Mouse (Mus musculus): ENCODE data around the gene Pld2.

Gene Pld2

GRCm38 (mm10) chr11:70539877-70540587 lies at the start of gene Pld2:
Gene Pld2 (plus strand): TSS chr11:70540064.
- TF ChIP-seq POU5F1 (IDR thresholded peaks at IDR 0.05; ENCODE audit: borderline replicate concordance, low read length) (no peak), NANOG (IDR thresholded peaks at IDR 0.05; ENCODE audit: borderline replicate concordance, low read length) (no peak)
- Histone ChIP-seq H3K4me3 (replicated peaks; ENCODE audit: low read length) (peak within 1 kb of the TSS; percentile 87), H3K36me3 (ENCODE audit: insufficient read depth, low read length) (no peaks in the 10 kb centered on the region), H3K9me3 (ENCODE audit: low read length) (no peaks in the 10 kb centered on the region), H3K27me3 (ENCODE audit: insufficient read depth, low read length) (peaks cover 56% of the 10 kb centered on the region), H3K4me1 (replicated peaks; ENCODE audit: low read depth, low read length) (peaks cover 14% of the 10 kb centered on the region)

- Histone ChIP-seq H3K9me3 (ENCODE audit: low read length) (no peaks in the 10 kb centered on the region), H3K4me3 (replicated peaks; ENCODE audit: low read length) (no peak overlapping the region), H3K36me3 (ENCODE audit: insufficient read depth, low read length) (no peaks in the 10 kb centered on the region), H3K4me1 (replicated peaks; ENCODE audit: low read depth, low read length) (peaks cover 8% of the 10 kb centered on the region), H3K27me3 (ENCODE audit: insufficient read depth, low read length) (no peaks in the 10 kb centered on the region)
- TF ChIP-seq CTCF (conservative IDR thresholded peaks at IDR 0.05; ENCODE audit: low read length) (peak; percentile 18; the same call in 1 of the 2 replicates), NANOG (IDR thresholded peaks at IDR 0.05; ENCODE audit: borderline replicate concordance, low read length) (no peak)
These were observed 40.0 kb upstream of the Pld2 start for GRCm38 (mm10) chr11:70499566-70500475.

GRCm38 (mm10) chr11:70500476-70500812 lies 39.4 kb upstream of the Pld2 start:
- no peaks in the 10 kb centered on the region for H3K36me3 ChIP-seq (ENCODE audit: insufficient read depth, low read length)
- peaks cover 5% of the 10 kb centered on the region for H3K27me3 ChIP-seq (ENCODE audit: insufficient read depth, low read length)
- peaks cover 15% of the 10 kb centered on the region for H3K4me1 ChIP-seq (replicated peaks; ENCODE audit: low read depth, low read length)
- no peaks in the 10 kb centered on the region for H3K9me3 ChIP-seq (ENCODE audit: low read length)
- H3K4me3 ChIP-seq (replicated peaks; ENCODE audit: low read length), result no peak overlapping the region
- no peak for TF ChIP-seq POU5F1 (IDR thresholded peaks at IDR 0.05; ENCODE audit: borderline replicate concordance, low read length)
- TF ChIP-seq CTCF (conservative IDR thresholded peaks at IDR 0.05; ENCODE audit: low read length), result no peak

DNA sequence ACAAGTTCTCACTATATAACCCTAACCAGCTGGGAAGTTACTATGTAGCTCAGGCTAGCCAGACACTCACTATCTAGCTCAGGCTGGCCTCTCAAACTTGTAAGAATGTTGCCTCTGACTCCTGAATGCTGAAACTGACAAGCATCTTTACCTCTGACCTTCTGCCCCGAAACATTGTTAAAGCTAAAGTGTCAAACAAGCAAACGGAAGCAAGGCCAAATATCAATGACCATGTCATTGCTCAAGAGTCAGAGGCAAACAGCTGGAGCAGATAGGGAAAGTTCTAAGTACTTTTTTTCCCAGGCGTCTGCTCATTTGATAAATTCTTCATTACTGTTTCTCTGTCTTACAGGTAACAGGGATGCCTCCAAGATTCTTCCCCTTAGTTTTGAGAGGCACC lies 37.8 kb upstream of the Pld2 start:
- Histone ChIP-seq H3K9me3 (ENCODE audit: low read length) (no peaks in the 10 kb centered on the region), H3K4me1 (replicated peaks; ENCODE audit: low read depth, low read length) (peaks cover 24% of the 10 kb centered on the region), H3K27me3 (ENCODE audit: insufficient read depth, low read length) (peaks cover 8% of the 10 kb centered on the region), H3K4me3 (replicated peaks; ENCODE audit: low read length) (no peak overlapping the region), H3K36me3 (ENCODE audit: insufficient read depth, low read length) (no peaks in the 10 kb centered on the region)
- TF ChIP-seq POU5F1 (IDR thresholded peaks at IDR 0.05; ENCODE audit: borderline replicate concordance, low read length) (no peak), NANOG (IDR thresholded peaks at IDR 0.05; ENCODE audit: borderline replicate concordance, low read length) (no peak), CTCF (conservative IDR thresholded peaks at IDR 0.05; ENCODE audit: low read length) (no peak)

DNA sequence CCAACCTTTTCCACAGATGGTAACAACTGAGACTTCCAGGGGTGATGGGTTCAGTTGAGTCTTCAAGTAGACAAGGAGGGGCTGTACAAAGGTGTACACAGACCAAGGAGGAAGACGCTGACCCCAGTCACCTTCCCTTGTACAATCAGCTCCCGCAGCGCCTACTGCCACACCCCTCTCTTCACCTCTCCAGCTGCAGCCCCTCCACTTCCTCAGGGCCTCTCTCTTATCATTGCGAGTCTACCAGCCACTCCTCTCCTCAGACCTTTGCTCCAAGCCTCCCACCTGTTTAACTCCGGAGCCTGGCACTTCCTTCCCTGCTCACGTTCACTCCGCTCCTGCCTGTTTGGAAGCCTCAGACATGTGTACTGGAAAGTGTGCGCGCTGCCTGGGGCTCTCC lies 34.9 kb upstream of the Pld2 start, which contains the start of gene Tm4sf5:
TSS of gene Tm4sf5 (plus strand) at position 275 of the 400 bp plus-strand sequence.
- TF ChIP-seq NANOG (IDR thresholded peaks at IDR 0.05; ENCODE audit: borderline replicate concordance, low read length), result no peak
- H3K27me3 ChIP-seq (ENCODE audit: insufficient read depth, low read length), result peaks cover 8% of the 10 kb centered on the region
- peaks cover 33% of the 10 kb centered on the region for H3K4me1 ChIP-seq (replicated peaks; ENCODE audit: low read depth, low read length)
- no peaks in the 10 kb centered on the region for H3K9me3 ChIP-seq (ENCODE audit: low read length)
- H3K36me3 ChIP-seq (ENCODE audit: insufficient read depth, low read length), result no peaks in the 10 kb centered on the region
- peak within 1 kb of the TSS; percentile 59 for H3K4me3 ChIP-seq (replicated peaks; ENCODE audit: low read length)

GRCm38 (mm10) chr11:70506385-70506784 lies 33.5 kb upstream of the Pld2 start:
- peaks cover 8% of the 10 kb centered on the region for H3K27me3 ChIP-seq (ENCODE audit: insufficient read depth, low read length)
- H3K9me3 ChIP-seq (ENCODE audit: low read length), result no peaks in the 10 kb centered on the region
- peaks cover 42% of the 10 kb centered on the region for H3K4me1 ChIP-seq (replicated peaks; ENCODE audit: low read depth, low read length)
- H3K4me3 ChIP-seq (replicated peaks; ENCODE audit: low read length), result no peak overlapping the region
- TF ChIP-seq NANOG (IDR thresholded peaks at IDR 0.05; ENCODE audit: borderline replicate concordance, low read length) (no peak), CTCF (conservative IDR thresholded peaks at IDR 0.05; ENCODE audit: low read length) (peak; percentile 33), POU5F1 (IDR thresholded peaks at IDR 0.05; ENCODE audit: borderline replicate concordance, low read length) (no peak)
- no peaks in the 10 kb centered on the region for H3K36me3 ChIP-seq (ENCODE audit: insufficient read depth, low read length)

GRCm38 (mm10) chr11:70506962-70507515 lies 32.8 kb upstream of the Pld2 start:
- no peaks in the 10 kb centered on the region for H3K36me3 ChIP-seq (ENCODE audit: insufficient read depth, low read length)
- no peak overlapping the region for H3K4me3 ChIP-seq (replicated peaks; ENCODE audit: low read length)
- no peak for TF ChIP-seq CTCF (conservative IDR thresholded peaks at IDR 0.05; ENCODE audit: low read length)
- TF ChIP-seq NANOG (IDR thresholded peaks at IDR 0.05; ENCODE audit: borderline replicate concordance, low read length), result no peak
- TF ChIP-seq POU5F1 (IDR thresholded peaks at IDR 0.05; ENCODE audit: borderline replicate concordance, low read length), result no peak
- H3K4me1 ChIP-seq (replicated peaks; ENCODE audit: low read depth, low read length), result peaks cover 42% of the 10 kb centered on the region
- H3K27me3 ChIP-seq (ENCODE audit: insufficient read depth, low read length), result peaks cover 8% of the 10 kb centered on the region
- H3K9me3 ChIP-seq (ENCODE audit: low read length), result no peaks in the 10 kb centered on the region

GRCm38 (mm10) chr11:70509753-70510564 lies 29.9 kb upstream of the Pld2 start:
- Histone ChIP-seq H3K4me3 (replicated peaks; ENCODE audit: low read length) (peak overlapping the region; percentile 59), H3K36me3 (ENCODE audit: insufficient read depth, low read length) (no peaks in the 10 kb centered on the region), H3K9me3 (ENCODE audit: low read length) (no peaks in the 10 kb centered on the region), H3K27me3 (ENCODE audit: insufficient read depth, low read length) (peaks cover 16% of the 10 kb centered on the region), H3K4me1 (replicated peaks; ENCODE audit: low read depth, low read length) (peaks cover 43% of the 10 kb centered on the region)
- TF ChIP-seq POU5F1 (IDR thresholded peaks at IDR 0.05; ENCODE audit: borderline replicate concordance, low read length) (no peak), CTCF (conservative IDR thresholded peaks at IDR 0.05; ENCODE audit: low read length) (peak; percentile 38)
